Mouse (Mus musculus) intestine, embryonic 15.5 days (tissue): ENCODE measurements around the gene Ndufv3. TPM values are rescaled to one million over a fixed set of nuclear protein-coding genes. Genes with fewer than 3 reads are reported as not detected.
A peak's percentile ranks its signal among the peaks of the same experiment; 100 is the strongest.

Experiments used
- ATAC-seq: fragments of 200-750 bp; cut with Nextera tagmentation; 2 replicates; pipeline ENCODE4 v1.8.0; 2017; ENCODE audit warnings: moderate TSS enrichment, moderate library complexity
- H3K27ac ChIP-seq: fragments of 300-500 bp; sonication (generic); 2 replicates; pipeline ENCODE4 v1.5.1; 2015; ENCODE audit warnings: mild to moderate bottlenecking, inconsistent platforms
- H3K27me3 ChIP-seq: fragments of 300-500 bp; sonication (generic); replicated peaks from 2 replicates; pipeline ENCODE4 v1.6.1; 2015; ENCODE audit warnings: inconsistent platforms
- H3K36me3 ChIP-seq: fragments of 300-500 bp; sonication (generic); 2 replicates; pipeline ENCODE4 v1.6.1; 2015; ENCODE audit warnings: inconsistent platforms
- H3K4me1 ChIP-seq: fragments of 300-500 bp; sonication (generic); replicated peaks from 2 replicates; pipeline ENCODE4 v1.6.1; 2015; ENCODE audit warnings: inconsistent platforms
- H3K4me2 ChIP-seq: fragments of 300-500 bp; sonication (generic); replicated peaks from 2 replicates; pipeline ENCODE4 v1.6.1; 2015; ENCODE audit warnings: mild to moderate bottlenecking, inconsistent platforms
- H3K4me3 ChIP-seq: fragments of 300-500 bp; sonication (generic); replicated peaks from 2 replicates; pipeline ENCODE4 v1.5.1; 2015; ENCODE audit warnings: inconsistent platforms
- H3K9ac ChIP-seq: fragments of 300-500 bp; sonication (generic); 2 replicates; pipeline ENCODE4 v1.6.1; 2015; ENCODE audit warnings: inconsistent platforms
- H3K9me3 ChIP-seq: fragments of 300-500 bp; sonication (generic); 2 replicates; pipeline ENCODE4 v1.6.1; 2016; ENCODE audit warnings: inconsistent platforms
- WGBS: fragments of 180-500 bp; shearing (Covaris S2); methylation state at CpG from one replicate; pipeline ENCODE4 v1.1.7; 2015; 5-methylcytosine and 5-hydroxymethylcytosine counted together
- polyA plus RNA-seq: library from polyadenylated mRNA; unstranded; fragments of >200 nt; fragmentation: Nextera tagmentation; extraction: Ambion mirVana; gene quantifications from 2 replicates; pipeline ENCODE4 v1.2.1, GENCODE M21; 2015

Ndufv3 gene
- polyA plus RNA-seq, 1 experiment from 2014 or later, result 404 TPM

DNA sequence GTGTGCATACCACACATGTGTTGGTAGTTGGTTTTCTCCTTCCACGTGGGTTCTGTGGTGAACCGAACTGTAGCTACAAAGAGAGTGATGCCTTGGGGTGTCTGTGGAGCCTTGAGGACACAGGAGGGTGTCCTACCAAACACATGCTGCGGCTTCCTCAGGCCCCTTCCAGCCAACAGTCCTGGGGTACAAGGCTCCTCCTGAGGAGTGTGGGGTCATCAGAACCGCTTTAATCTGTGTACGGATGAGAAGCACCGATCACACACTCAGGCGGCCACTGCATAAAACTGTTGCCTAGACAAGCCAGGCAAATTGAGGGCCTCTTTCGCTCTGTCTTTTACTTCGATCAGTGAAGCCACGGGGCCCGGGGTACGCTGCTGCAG lies 43.7 kb downstream of the Ndufv3 start:
- Histone ChIP-seq H3K36me3 (no peaks in the 10 kb centered on the region), H3K4me2 (peak overlapping the region; percentile 55), H3K4me3 (peak overlapping the region; percentile 78), H3K9ac (peak overlapping the region; percentile 41), H3K27me3 (no peaks in the 10 kb centered on the region), H3K27ac (peak overlapping the region; percentile 83), H3K9me3 (no peaks in the 10 kb centered on the region), H3K4me1 (peaks cover 20% of the 10 kb centered on the region)
- 15% methylated on average over 12 of the region's 12 CpGs for WGBS
- ATAC-seq, result no peak

DNA sequence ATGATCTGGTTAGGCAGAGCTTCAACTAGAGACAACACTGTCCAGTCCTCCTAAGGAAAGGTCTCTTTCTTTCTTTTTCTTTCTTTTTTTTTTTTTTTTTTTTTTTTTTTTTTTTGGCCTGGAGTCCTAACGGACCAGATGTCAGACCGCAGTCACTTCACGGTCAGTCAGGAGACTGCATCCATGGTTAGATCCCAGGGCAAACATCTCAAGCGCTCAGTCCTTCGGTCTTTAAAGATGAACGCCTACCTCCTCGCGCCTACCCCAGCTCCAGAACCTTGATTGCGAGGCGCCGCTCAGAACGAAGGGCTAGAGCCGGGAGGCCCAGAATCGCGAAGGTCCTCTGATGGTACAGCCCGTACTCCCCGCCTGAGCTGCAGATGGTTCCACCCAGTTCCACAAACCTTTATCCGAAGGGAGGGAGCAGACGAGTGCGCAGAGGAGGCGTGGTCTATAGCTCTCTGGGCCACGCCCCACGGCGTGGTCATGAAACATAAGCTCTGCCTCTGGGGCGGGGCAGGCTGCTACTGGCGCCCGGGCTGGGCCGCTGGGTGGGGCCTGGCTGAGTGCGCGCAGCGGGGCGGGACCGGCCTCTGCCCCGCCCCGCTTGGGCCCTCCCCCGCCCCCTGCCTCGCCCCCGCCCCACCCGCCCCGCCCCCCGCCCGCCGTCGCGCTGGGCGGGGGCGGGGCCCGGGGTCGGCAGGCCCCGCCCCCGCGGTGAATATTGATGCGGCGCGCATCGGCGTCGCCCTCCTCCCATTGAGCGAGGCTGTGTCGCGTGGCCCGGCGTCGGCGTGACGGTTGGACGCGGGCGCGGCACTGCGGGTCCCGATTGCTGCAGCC lies 44.3 kb downstream of the Ndufv3 start, which contains the start of gene Pknox1:
Gene Pknox1, plus strand, starts transcription at position 720 of the 843 bp plus-strand sequence.
- WGBS, result under 1% methylated on average over 58 of the region's 72 CpGs
- peak; percentile 96 for ATAC-seq
- peak within 1 kb of the TSS; percentile 80 for H3K9ac ChIP-seq

DNA sequence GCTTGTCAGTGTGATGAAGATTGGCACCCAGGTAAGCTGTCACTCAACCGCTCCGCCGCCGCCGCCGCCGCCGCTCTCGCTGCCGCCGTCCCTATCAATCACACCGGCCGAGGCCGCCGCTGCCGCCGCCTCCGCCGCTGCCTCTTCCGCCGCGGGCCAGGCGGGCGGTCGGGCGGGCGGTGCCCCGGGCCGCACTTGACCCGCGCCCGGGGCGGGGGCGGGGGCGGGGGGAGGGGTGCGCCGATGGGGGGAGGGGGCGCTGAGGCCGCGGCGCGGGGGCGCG lies 44.9 kb downstream of the Ndufv3 start:
- Histone ChIP-seq H3K27ac (peak overlapping the region; percentile 97), H3K9ac (peak overlapping the region; percentile 80), H3K4me3 (peak overlapping the region; percentile 78), H3K36me3 (no peaks in the 10 kb centered on the region), H3K27me3 (no peaks in the 10 kb centered on the region), H3K9me3 (no peaks in the 10 kb centered on the region), H3K4me1 (peaks cover 23% of the 10 kb centered on the region), H3K4me2 (peak overlapping the region; percentile 82)
- ATAC-seq, result no peak
- under 1% methylated on average over 30 of the region's 44 CpGs for WGBS

More for the DNA sequence above, 44.3 kb downstream of the Ndufv3 start, which contains the start of gene Pknox1:
- H3K9me3 ChIP-seq, result no peaks in the 10 kb centered on the region
- H3K36me3 ChIP-seq, result no peaks in the 10 kb centered on the region
- H3K4me1 ChIP-seq, result peaks cover 23% of the 10 kb centered on the region
- peak within 1 kb of the TSS; percentile 97 for H3K27ac ChIP-seq
- H3K4me3 ChIP-seq, result peak within 1 kb of the TSS; percentile 78
- H3K4me2 ChIP-seq, result peak within 1 kb of the TSS; percentile 82
- no peaks in the 10 kb centered on the region for H3K27me3 ChIP-seq

DNA sequence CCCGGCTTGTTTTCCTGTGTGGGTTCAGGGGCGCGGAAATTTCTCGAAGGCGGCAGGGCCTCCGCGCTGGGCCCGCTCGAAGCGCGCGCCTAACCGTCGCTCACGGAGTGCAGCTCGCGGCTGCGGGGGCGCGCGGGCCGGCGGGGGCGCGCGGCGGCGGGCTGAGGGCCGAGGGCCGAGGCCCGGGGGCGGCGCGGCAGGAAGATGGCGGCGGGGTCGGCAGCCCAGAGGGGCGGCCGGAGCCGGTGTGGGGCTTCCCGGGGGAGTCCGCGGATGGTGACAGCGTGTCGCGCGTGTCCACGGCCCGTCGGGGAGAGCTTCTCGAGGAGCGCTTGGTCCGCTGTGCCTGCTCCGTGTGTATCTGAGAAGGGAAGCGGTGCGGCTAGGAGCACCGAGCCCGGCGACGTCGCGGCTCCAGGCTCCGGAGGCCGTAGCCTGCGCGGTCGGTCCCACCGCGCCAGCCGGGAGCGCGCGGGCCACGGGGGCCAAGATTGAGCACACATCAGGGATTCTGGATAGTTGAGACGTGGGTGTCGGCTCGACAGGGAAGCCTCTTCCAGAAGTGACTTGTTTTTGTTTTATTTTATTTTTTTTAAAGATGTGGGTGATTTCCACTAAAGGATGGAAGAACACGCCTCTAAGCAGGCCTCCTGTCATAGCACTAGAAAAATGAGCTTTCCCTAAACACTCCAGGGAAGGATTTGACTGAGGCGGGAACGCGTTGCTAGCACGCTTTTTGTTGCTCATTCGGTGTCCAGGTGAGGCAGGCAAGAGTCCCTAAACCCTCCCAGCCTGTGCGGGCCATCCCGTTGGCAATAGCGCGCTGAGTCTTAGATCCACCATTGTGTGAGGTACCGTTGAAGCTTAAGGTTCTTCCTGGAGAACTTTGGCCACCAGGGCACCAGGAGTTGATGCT lies 45.5 kb downstream of the Ndufv3 start:
- ATAC-seq, result peak; percentile 50
- Histone ChIP-seq H3K4me3 (peak overlapping the region; percentile 78), H3K27ac (peak overlapping the region; percentile 97), H3K4me1 (peaks cover 23% of the 10 kb centered on the region), H3K4me2 (peak overlapping the region; percentile 82), H3K9ac (peak overlapping the region; percentile 80), H3K9me3 (no peaks in the 10 kb centered on the region), H3K36me3 (no peaks in the 10 kb centered on the region), H3K27me3 (no peaks in the 10 kb centered on the region)
- WGBS, result under 1% methylated on average over 83 of the region's 88 CpGs

DNA sequence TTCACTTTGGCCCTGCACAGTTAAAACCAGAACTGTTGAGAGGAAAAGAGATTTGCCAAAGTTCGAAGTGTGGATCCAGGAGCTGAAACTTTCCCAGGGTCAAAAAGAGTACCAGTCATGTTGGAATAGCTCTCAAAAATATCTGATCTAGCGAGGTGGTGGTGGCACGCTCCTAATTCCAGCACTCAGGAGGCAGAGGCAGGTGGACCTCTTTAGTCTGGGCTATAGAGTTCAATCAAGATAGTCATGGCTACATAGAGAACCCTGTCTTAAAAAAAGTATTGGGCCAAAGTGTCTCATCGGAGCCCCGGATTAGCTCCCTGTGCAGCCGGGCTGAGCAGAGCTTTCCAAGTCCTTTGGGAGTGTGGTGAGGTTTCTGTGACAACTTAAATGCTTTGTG lies 46.4 kb downstream of the Ndufv3 start:
- no peaks in the 10 kb centered on the region for H3K9me3 ChIP-seq
- no peaks in the 10 kb centered on the region for H3K36me3 ChIP-seq
- peak overlapping the region; percentile 82 for H3K4me2 ChIP-seq
- ATAC-seq, result no peak
- peak overlapping the region; percentile 80 for H3K9ac ChIP-seq
- 75% methylated on average over 6 of the region's 6 CpGs for WGBS
- no peaks in the 10 kb centered on the region for H3K27me3 ChIP-seq
- H3K4me3 ChIP-seq, result peak overlapping the region; percentile 78
- peaks cover 23% of the 10 kb centered on the region for H3K4me1 ChIP-seq
- no peak overlapping the region for H3K27ac ChIP-seq

DNA sequence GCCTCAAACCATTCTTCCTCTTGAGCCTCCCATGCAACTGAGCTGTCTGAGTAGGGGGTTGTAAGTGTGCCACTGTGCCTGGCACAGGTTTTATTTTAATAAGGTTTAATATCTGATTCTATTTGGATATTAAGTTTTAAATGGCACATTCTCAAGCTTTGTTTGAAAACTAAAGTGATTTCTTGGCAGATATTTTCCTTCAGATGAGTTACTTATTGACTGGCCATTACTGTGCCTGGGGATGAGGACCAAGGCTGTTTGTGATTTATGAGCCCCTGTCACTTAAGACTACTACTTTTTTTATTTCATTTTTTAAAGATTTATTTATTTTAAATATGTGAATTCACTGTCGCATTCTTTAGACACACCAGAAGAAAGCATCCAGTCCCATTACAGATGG lies 49.8 kb downstream of the Ndufv3 start:
- Histone ChIP-seq H3K36me3 (no peaks in the 10 kb centered on the region), H3K4me3 (no peak overlapping the region), H3K9ac (no peak overlapping the region), H3K4me1 (peaks cover 23% of the 10 kb centered on the region), H3K27me3 (no peaks in the 10 kb centered on the region), H3K4me2 (no peak overlapping the region), H3K9me3 (no peaks in the 10 kb centered on the region), H3K27ac (no peak overlapping the region)
- WGBS, result 71% methylated on average over 1 of the region's 1 CpGs
- ATAC-seq, result no peak

DNA sequence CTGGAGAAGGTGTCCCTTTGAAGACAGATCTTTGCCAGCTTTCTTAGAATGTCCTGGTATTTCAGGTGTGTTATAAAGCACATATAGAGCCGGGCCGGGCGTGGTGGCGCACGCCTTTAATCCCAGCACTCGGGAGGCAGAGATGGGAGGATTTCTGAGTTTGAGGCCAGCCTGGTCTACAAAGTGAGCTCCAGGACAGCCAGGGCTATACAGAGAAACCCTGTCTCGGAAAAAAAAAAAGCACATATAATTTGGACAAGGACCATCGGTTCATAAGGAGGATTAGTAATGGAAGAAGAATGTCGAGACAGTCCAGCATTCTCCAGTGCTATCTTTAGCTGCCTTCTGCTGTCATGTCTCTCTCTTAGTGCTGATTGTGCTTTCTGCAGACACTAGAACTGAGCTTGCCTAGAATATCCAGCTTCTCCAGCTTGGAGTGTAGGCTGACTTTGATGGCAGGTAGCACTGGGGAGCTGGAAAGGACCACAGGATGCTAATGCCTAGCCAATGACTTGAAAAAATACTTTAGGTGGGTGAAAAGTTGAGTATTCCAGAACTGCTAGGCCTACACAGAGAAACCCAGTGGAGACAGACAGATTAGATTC lies 50.5 kb downstream of the Ndufv3 start:
- 0 out of 2 replicates have a peak overlapping the region, but pooled peaks have one; percentile 23 for H3K27ac ChIP-seq
- WGBS, result 75% methylated on average over 9 of the region's 9 CpGs
- no peak overlapping the region for H3K4me3 ChIP-seq
- peaks cover 23% of the 10 kb centered on the region for H3K4me1 ChIP-seq
- no peaks in the 10 kb centered on the region for H3K27me3 ChIP-seq
- H3K4me2 ChIP-seq, result no peak overlapping the region
- no peaks in the 10 kb centered on the region for H3K9me3 ChIP-seq
- peak; percentile 52; the same call in 1 of the 2 replicates for ATAC-seq
- H3K36me3 ChIP-seq, result no peaks in the 10 kb centered on the region
- no peak overlapping the region for H3K9ac ChIP-seq

DNA sequence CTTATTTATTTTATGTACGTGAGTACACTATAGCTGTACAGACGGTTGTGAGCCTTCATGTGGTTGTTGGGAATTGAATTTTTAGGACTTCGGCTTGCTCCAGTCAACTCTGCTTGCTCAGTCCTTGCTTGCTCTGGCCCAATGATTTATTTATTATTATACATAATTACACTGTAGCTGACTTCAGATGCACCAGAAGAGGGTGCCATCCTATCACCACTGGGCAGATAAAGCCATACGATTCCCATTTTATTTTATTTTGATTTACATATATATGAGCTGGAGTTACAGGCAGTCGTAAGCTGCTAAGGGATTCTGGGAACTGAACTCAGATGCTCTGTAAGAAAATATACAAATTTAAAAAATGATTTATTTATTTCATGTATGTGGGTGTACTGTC lies 51.8 kb downstream of the Ndufv3 start:
- no peaks in the 10 kb centered on the region for H3K36me3 ChIP-seq
- 85% methylated on average over 5 of the region's 5 CpGs for WGBS

DNA sequence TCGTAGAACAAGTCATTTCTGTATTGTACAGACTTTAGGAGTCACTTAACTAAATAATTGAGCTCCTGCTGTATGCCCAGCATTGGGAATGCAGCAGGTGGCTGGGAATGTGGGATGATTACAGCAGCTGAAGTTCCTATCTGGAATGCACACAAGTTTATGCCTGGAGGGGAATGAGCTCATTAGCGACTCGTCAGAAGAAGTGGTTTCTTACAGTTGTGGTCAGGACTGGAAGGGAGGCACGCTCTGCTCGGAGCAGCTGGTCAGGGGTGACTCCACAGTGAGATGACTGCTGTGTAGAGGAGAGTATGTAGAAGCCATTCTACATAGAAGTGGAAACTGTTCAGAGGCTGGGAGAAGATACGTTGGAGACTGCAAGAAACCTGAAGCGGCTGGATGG lies 54.7 kb downstream of the Ndufv3 start:
- Histone ChIP-seq H3K27me3 (no peaks in the 10 kb centered on the region), H3K4me2 (no peak overlapping the region), H3K27ac (no peak overlapping the region), H3K36me3 (no peaks in the 10 kb centered on the region), H3K9ac (no peak overlapping the region), H3K4me3 (no peak overlapping the region), H3K4me1 (no peaks in the 10 kb centered on the region), H3K9me3 (no peaks in the 10 kb centered on the region)
- WGBS, result 71% methylated on average over 7 of the region's 7 CpGs
- ATAC-seq, result peak; percentile 41; the same call in 1 of the 2 replicates

More for the DNA sequence above, 51.8 kb downstream of the Ndufv3 start:
- H3K27ac ChIP-seq, result no peak overlapping the region
- no peaks in the 10 kb centered on the region for H3K9me3 ChIP-seq
- no peak for ATAC-seq
- H3K4me3 ChIP-seq, result no peak overlapping the region
- no peaks in the 10 kb centered on the region for H3K27me3 ChIP-seq
- peaks cover 17% of the 10 kb centered on the region for H3K4me1 ChIP-seq
- H3K9ac ChIP-seq, result no peak overlapping the region
- no peak overlapping the region for H3K4me2 ChIP-seq

DNA sequence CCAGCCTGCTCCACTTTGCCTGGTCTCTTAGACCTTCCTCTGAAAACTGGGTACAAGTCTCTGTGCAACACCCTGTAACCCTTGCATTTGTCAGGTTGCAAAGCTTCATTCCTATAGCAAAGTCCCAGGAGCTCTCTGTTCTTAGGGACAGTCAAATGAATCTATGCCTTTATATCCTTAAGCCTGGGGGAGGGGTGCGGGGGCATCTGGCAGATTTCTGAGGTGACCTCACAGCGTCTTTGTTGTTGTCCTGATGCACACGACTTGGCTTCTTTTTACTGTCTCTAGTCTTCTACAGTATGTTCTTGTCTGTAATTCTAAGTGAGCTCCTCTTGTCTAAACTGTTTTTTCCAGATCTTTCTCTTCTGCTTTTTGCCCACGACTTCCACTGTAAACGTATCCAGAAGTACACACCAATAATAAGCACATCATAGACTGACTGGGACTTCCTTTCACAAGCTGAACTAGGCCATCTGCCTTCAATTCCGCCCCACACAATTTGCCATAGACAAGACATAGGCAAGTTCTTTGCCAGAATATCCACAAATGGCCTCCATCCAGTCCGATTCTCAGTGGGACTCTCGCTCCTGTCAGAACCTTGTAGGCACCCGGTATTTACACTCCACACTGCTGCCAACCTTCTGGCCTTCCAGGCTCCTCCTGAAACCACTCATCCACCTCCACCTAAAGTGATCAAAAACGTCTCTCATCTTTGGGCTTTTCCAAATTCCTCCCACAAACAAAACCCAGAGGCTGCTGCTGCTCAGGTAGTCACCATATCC lies 56.7 kb downstream of the Ndufv3 start:
- WGBS, result 75% methylated on average over 10 of the region's 10 CpGs
- no peaks in the 10 kb centered on the region for H3K27me3 ChIP-seq
- no peak overlapping the region for H3K4me2 ChIP-seq
- H3K4me1 ChIP-seq, result peaks cover 7% of the 10 kb centered on the region; the same call in 1 of the 2 replicates
- no peak overlapping the region for H3K27ac ChIP-seq
- H3K9me3 ChIP-seq, result no peaks in the 10 kb centered on the region
- no peak overlapping the region for H3K9ac ChIP-seq
- no peak for ATAC-seq
- no peaks in the 10 kb centered on the region for H3K36me3 ChIP-seq
- no peak overlapping the region for H3K4me3 ChIP-seq

DNA sequence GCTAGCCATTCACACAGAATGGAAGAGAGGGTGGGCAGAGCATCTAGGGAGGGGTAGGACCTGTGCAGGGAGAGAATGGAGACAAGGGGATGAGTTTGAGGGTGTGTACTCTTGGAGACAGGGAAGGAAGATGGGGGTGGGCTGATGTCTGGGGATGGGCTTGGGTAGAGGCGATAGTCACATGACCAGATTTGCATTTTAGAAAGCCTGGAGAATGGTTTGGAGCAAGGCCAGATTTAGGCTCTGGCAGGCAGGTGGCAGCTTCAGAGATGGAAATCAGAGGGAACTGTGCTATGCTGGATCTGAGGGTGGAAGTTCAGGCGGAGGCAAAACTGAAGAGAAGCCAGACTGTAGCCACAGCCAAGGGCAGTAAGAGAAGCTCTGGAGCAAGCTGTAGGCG lies 60.4 kb downstream of the Ndufv3 start:
- WGBS, result 63% methylated on average over 3 of the region's 3 CpGs
- no peak overlapping the region for H3K27ac ChIP-seq
- H3K4me2 ChIP-seq, result no peak overlapping the region
- H3K4me3 ChIP-seq, result no peak overlapping the region
- H3K4me1 ChIP-seq, result peaks cover 14% of the 10 kb centered on the region
- no peaks in the 10 kb centered on the region for H3K36me3 ChIP-seq
- no peaks in the 10 kb centered on the region for H3K9me3 ChIP-seq
- no peak overlapping the region for H3K9ac ChIP-seq
- H3K27me3 ChIP-seq, result no peaks in the 10 kb centered on the region
- no peak for ATAC-seq
